Mouse (Mus musculus): ENCODE results near the gene Hist2h2ab.
"Not testable (repeated sequence)": the region's sequence is repeated elsewhere in the genome, so short reads cannot be mapped to it uniquely, and the experiment has no call there.

Hist2h2ab gene

GRCm38 (mm10) chr3:96261623-96262022 is 42.0 kb downstream of the Hist2h2ab start:
- DNase-seq (ENCODE audit: low spot score): no peak

- peak; percentile 92 for DNase-seq (ENCODE audit: low spot score)
Observed at GRCm38 (mm10) chr3:96262216-96262875, 42.7 kb downstream of the Hist2h2ab start.

GRCm38 (mm10) chr3:96262979-96263550 is 43.4 kb downstream of the Hist2h2ab start, which contains the start of gene Hist2h4:
TSS of gene Hist2h4 (minus strand) at chr3:96263311.
- DNase-seq (ENCODE audit: low spot score): peak; percentile 91

GRCm38 (mm10) chr3:96263558-96264403 is 44.1 kb downstream of the Hist2h2ab start:
- peak; percentile 61 for DNase-seq (ENCODE audit: low spot score)

- no peak for DNase-seq (ENCODE audit: low spot score)
Observed at GRCm38 (mm10) chr3:96264404-96264949, 44.8 kb downstream of the Hist2h2ab start.

DNA sequence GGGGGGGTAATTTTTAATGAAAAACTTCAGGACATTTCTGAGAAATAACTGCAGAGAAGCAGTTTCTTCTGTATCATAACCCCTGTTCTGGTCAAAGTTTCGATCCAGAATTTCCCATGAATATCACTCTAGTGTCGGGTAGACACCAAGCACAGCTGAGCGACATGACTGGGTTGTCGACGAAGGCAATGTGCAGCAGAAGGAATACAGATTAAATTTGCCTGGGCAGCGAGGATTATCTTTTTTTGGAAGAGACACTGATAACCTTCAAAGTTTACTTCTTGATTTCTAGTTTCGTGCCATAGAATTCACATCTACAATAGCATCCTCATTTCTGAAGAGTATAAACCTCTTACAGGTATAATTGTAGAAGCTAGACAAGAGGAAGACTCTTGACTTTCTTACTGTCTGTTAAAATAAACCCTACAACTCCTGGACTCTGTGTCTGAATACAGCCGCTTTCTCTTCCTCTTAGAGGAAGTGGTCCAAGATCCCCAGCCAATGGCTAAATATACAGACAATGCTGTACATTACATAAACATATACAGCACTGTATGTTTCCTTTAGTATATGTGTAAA is 46.6 kb downstream of the Hist2h2ab start:
- DNase-seq (ENCODE audit: low spot score): no peak

DNA sequence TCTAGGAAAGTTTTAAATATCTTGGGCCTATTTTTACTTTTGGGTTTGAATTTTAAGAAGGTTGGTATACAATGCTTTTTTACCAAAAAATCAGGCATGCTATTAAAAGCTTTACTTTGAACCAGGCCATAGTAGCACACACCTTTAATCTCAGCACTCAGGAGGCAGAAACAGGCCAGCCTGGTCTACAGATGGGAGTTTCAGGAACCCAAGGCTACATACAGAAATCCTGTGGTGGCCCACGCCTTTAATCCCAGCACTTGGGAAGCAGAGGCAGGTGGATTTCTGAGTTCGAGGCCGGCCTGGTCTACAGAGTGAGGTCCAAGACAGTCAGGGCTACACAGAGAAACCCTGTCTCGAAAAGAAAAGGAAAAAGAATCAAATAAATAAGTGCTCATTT is 47.9 kb downstream of the Hist2h2ab start:
- no peak for DNase-seq (ENCODE audit: low spot score)

GRCm38 (mm10) chr3:96268051-96268775 is 48.5 kb downstream of the Hist2h2ab start, which contains the start of gene Hist2h3b:
TSS of gene Hist2h3b (plus strand) at chr3:96268654.
- DNase-seq (ENCODE audit: low spot score): peak; percentile 90

- not testable (repeated sequence) for DNase-seq (ENCODE audit: low spot score)
Observed at GRCm38 (mm10) chr3:96268776-96269378, 49.2 kb downstream of the Hist2h2ab start.

All from embryo, embryonic 10 days (tissue).